Mouse (Mus musculus): Measurements from ENCODE around the gene Ttc23. TPM values are rescaled to one million over a fixed set of nuclear protein-coding genes. Genes with fewer than 3 reads are reported as not detected.

Gene Ttc23
- polyA plus RNA-seq, 1 experiment from 2014 or later: 32.3 TPM

- ATAC-seq (ENCODE audit: low FRiP score): no peak
- WGBS: 79% methylated on average over 5 of the region's 5 CpGs
- Histone ChIP-seq H3K4me1 (no peaks in the 10 kb centered on the region), H3K27me3 (no peaks in the 10 kb centered on the region), H3K4me2 (no peak overlapping the region), H3K27ac (no peak overlapping the region), H3K9ac (no peak overlapping the region), H3K4me3 (replicated peaks) (no peak overlapping the region), H3K36me3 (replicated peaks) (peaks cover 24% of the 10 kb centered on the region), H3K9me3 (no peaks in the 10 kb centered on the region)
Measured at GRCm38 (mm10) chr7:67730431-67731110, 83.4 kb downstream of the Ttc23 start.

DNA sequence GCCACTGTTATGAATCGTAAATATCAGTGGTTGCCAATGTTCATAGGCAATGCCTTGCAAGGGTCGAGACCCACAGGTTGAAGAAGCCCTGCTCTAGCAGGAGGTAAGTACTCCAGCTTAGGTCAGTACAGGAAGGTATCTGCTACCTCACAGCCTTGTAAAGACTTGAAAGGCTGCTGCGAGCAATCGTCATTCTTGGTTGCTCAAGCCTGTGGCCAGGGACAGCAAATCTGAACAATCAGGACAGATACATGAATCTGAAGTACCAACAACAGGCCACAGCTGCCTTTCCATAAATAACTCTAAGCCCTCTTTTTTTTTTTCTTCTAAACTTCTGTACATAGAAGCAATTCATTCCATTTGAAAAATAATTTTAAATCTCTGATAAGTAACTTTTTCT is 85.1 kb downstream of the Ttc23 start:
- ATAC-seq (ENCODE audit: low FRiP score): no peak
- H3K9ac ChIP-seq: no peak overlapping the region
- no peaks in the 10 kb centered on the region for H3K9me3 ChIP-seq
- H3K4me1 ChIP-seq: peaks cover 5% of the 10 kb centered on the region; the same call in 1 of the 2 replicates
- H3K27ac ChIP-seq: no peak overlapping the region
- peaks cover 13% of the 10 kb centered on the region for H3K36me3 ChIP-seq (replicated peaks)
- no peak overlapping the region for H3K4me3 ChIP-seq (replicated peaks)
- H3K4me2 ChIP-seq: no peak overlapping the region
- WGBS: 90% methylated on average over 4 of the region's 4 CpGs
- H3K27me3 ChIP-seq: no peaks in the 10 kb centered on the region

DNA sequence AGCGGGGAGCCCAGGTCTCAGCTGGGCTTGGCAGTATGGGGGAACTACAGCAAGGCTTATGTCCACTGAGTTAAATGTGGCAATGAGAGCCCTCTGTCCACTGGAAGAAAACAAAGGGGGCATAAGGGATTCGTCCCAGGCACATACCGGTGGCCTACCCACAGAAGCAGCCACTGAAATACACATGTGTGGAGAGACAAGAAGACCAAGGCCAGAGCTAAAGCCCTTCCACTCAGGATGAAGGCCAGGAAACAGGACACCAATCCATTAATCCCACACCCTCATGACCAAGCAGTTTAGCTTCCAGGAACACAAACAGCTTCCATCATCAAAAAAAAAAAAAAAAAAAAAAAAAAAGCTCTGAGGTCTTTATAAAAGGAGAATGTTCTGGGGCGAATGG is 93.2 kb downstream of the Ttc23 start:
- peaks cover 5% of the 10 kb centered on the region for H3K4me1 ChIP-seq
- H3K4me3 ChIP-seq (replicated peaks): no peak overlapping the region
- no peak overlapping the region for H3K9ac ChIP-seq
- H3K4me2 ChIP-seq: no peak overlapping the region
- 92% methylated on average over 4 of the region's 4 CpGs for whole genome bisulfite sequencing
- no peaks in the 10 kb centered on the region for H3K9me3 ChIP-seq
- H3K27ac ChIP-seq: no peak overlapping the region
- ATAC-seq (ENCODE audit: low FRiP score): no peak
- no peaks in the 10 kb centered on the region for H3K27me3 ChIP-seq
- H3K36me3 ChIP-seq (replicated peaks): no peaks in the 10 kb centered on the region

GRCm38 (mm10) chr7:67740796-67741195 is 93.6 kb downstream of the Ttc23 start:
- Histone ChIP-seq H3K9me3 (no peaks in the 10 kb centered on the region), H3K4me3 (replicated peaks) (no peak overlapping the region), H3K36me3 (replicated peaks) (no peaks in the 10 kb centered on the region), H3K27me3 (no peaks in the 10 kb centered on the region), H3K4me2 (no peak overlapping the region), H3K27ac (no peak overlapping the region), H3K9ac (no peak overlapping the region), H3K4me1 (peaks cover 5% of the 10 kb centered on the region)
- no peak for ATAC-seq (ENCODE audit: low FRiP score)
- 88% methylated on average over 5 of the region's 5 CpGs for WGBS

DNA sequence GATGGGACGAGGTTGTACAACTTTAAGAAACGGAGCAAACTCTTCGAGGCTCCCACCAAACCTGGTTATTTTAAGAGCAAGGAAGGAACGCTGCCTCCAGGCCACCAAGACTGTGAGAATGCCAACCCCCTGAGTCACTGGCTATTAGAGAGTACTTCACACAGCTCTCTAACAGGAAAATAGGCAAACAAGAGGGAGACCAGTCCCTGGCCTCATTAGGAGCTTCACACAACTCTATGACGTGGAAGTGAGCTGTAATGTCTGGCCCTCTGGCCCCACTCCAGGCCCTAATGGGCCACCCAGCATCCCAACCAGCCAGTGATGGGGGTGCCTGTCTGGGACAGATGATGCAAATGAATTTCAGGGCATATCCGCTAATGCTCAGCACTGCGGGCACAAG is 94.5 kb downstream of the Ttc23 start:
- peak; percentile 58; the same call in 1 of the 2 replicates for ATAC-seq (ENCODE audit: low FRiP score)
- Histone ChIP-seq H3K9me3 (no peaks in the 10 kb centered on the region), H3K4me3 (replicated peaks) (no peak overlapping the region), H3K4me2 (no peak overlapping the region), H3K36me3 (replicated peaks) (no peaks in the 10 kb centered on the region), H3K4me1 (no peaks in the 10 kb centered on the region; the same call in 1 of the 2 replicates), H3K27ac (no peak overlapping the region), H3K9ac (no peak overlapping the region), H3K27me3 (no peaks in the 10 kb centered on the region)
- WGBS: 73% methylated on average over 7 of the region's 7 CpGs

DNA sequence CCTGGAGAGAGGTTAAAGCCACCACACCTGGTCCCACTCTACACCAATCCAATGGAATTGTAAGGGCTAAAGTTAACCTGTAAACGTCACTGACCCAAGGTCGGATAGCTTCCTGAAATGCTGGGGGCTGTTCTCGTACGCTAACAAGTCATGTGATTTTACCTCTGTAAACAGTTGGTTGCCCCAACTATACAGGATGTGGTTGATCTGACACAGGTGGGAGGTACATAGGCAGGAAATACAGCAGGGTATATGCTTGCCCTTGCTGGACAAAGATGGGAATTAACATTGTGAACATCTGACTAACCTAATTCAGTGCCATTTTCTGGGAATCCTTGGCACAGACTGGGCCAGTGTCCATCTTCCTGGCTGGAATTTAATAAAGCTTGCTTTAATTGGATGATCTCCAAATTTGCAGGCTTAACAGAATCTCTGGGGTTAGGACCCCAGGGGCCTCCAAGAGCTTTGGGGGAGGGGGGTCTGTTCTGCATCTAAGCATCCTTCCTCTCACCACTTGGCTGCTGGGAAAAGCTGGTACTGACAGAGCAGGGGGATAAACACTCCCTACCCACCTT is 100.6 kb downstream of the Ttc23 start:
- no peaks in the 10 kb centered on the region for H3K9me3 ChIP-seq
- no peak overlapping the region for H3K4me3 ChIP-seq (replicated peaks)
- H3K4me2 ChIP-seq: no peak overlapping the region
- WGBS: 94% methylated on average over 4 of the region's 4 CpGs
- H3K4me1 ChIP-seq: peaks cover 6% of the 10 kb centered on the region; the same call in 1 of the 2 replicates
- H3K36me3 ChIP-seq (replicated peaks): no peaks in the 10 kb centered on the region
- H3K9ac ChIP-seq: no peak overlapping the region
- H3K27me3 ChIP-seq: no peaks in the 10 kb centered on the region
- no peak for ATAC-seq (ENCODE audit: low FRiP score)
- no peak overlapping the region for H3K27ac ChIP-seq

DNA sequence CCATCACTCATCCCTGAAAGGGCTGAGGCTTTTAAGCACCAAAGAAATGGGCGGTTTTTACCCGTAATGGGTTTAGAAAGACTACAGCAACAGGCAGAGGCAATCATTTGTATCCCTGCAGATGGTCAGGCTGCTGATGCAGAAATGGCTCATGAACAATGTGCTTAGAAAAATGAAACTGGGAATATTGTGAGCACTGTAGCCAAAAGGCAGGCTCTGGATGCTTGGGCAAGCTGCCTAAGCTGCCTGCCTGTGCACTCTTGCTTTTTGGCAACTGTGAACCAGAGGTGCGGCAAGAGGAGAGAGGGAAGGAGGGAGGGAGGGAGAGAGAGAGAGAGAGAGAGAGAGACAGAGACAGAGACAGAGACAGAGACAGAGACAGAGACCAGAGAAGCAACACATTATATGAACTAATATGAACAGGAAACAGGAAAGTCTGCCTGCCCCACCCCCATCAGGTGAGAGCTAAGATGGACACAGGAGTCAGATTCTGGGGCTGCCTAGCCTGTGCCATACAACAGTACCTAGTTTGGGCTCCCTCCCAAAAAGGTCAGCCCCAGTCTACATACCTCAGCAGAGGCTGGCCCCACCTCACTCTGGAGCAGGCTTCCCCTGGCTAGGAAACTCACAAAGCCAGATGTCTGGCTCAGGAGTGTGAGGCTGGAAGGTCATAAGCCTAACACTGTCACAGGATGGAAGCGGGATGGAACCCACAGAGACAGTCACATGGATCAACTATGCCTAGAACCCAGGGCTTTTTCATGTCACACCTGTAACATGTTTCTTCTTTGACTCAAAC is 102.4 kb downstream of the Ttc23 start:
- no peaks in the 10 kb centered on the region for H3K27me3 ChIP-seq
- 84% methylated on average over 4 of the region's 4 CpGs for WGBS
- no peaks in the 10 kb centered on the region for H3K36me3 ChIP-seq (replicated peaks)
- no peak overlapping the region for H3K9ac ChIP-seq
- no peak overlapping the region for H3K4me2 ChIP-seq
- no peak for ATAC-seq (ENCODE audit: low FRiP score)
- no peak overlapping the region for H3K27ac ChIP-seq
- peaks cover 6% of the 10 kb centered on the region; the same call in 1 of the 2 replicates for H3K4me1 ChIP-seq
- no peaks in the 10 kb centered on the region for H3K9me3 ChIP-seq
- no peak overlapping the region for H3K4me3 ChIP-seq (replicated peaks)

- H3K36me3 ChIP-seq (replicated peaks): no peaks in the 10 kb centered on the region
- H3K4me1 ChIP-seq: peaks cover 17% of the 10 kb centered on the region
- no peak overlapping the region for H3K27ac ChIP-seq
- no peak for ATAC-seq (ENCODE audit: low FRiP score)
- no peaks in the 10 kb centered on the region for H3K9me3 ChIP-seq
- H3K4me3 ChIP-seq (replicated peaks): no peak overlapping the region
- no peak overlapping the region for H3K4me2 ChIP-seq
- H3K27me3 ChIP-seq: peaks cover 25% of the 10 kb centered on the region
- H3K9ac ChIP-seq: no peak overlapping the region
- WGBS: 77% methylated on average over 11 of the region's 11 CpGs
Measured at GRCm38 (mm10) chr7:67754606-67755005, 107.4 kb downstream of the Ttc23 start.

- 80% methylated on average over 7 of the region's 7 CpGs for WGBS
- H3K27ac ChIP-seq: no peak overlapping the region
- H3K4me1 ChIP-seq: peaks cover 17% of the 10 kb centered on the region
- H3K4me3 ChIP-seq (replicated peaks): no peak overlapping the region
- ATAC-seq (ENCODE audit: low FRiP score): no peak
- H3K9me3 ChIP-seq: no peaks in the 10 kb centered on the region
- no peak overlapping the region for H3K4me2 ChIP-seq
- no peak overlapping the region for H3K9ac ChIP-seq
- no peaks in the 10 kb centered on the region for H3K36me3 ChIP-seq (replicated peaks)
- H3K27me3 ChIP-seq: peaks cover 25% of the 10 kb centered on the region
Measured at GRCm38 (mm10) chr7:67755366-67755765, 108.2 kb downstream of the Ttc23 start.

DNA sequence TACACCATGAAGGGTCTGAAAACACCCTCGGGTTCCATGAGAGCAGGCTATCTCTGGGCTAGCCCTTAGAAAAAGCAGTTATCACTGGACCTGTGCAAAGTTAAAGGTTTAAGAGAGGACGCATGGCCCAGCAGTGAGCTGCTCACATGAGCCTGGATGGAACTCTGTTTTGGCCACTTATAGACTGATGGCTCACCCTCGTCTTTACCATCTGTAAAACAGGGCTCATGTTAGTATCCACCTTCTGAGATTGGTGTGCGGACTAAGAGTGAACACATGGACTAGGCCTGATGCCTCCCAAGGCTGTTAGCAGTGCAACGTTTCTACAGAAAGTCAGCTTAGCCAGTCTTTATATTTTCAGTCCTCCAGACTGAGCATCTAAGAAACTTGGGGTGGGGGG is 109.4 kb downstream of the Ttc23 start:
- ATAC-seq (ENCODE audit: low FRiP score): no peak
- no peak overlapping the region for H3K4me2 ChIP-seq
- H3K9ac ChIP-seq: no peak overlapping the region
- no peaks in the 10 kb centered on the region for H3K36me3 ChIP-seq (replicated peaks)
- peaks cover 28% of the 10 kb centered on the region for H3K27me3 ChIP-seq
- H3K27ac ChIP-seq: no peak overlapping the region
- no peaks in the 10 kb centered on the region for H3K9me3 ChIP-seq
- H3K4me3 ChIP-seq (replicated peaks): no peak overlapping the region
- peaks cover 17% of the 10 kb centered on the region for H3K4me1 ChIP-seq
- WGBS: 66% methylated on average over 5 of the region's 5 CpGs

- no peak overlapping the region for H3K27ac ChIP-seq
- peak overlapping the region; percentile 60 for H3K9ac ChIP-seq
- peak overlapping the region; percentile 100 for H3K4me2 ChIP-seq
- H3K4me1 ChIP-seq: peaks cover 17% of the 10 kb centered on the region
- WGBS: 2% methylated on average over 19 of the region's 19 CpGs
- H3K4me3 ChIP-seq (replicated peaks): peak overlapping the region; percentile 57
- H3K9me3 ChIP-seq: no peaks in the 10 kb centered on the region
- H3K36me3 ChIP-seq (replicated peaks): no peaks in the 10 kb centered on the region
- H3K27me3 ChIP-seq: peaks cover 29% of the 10 kb centered on the region
- no peak; the same call in none of the 2 replicates for ATAC-seq (ENCODE audit: low FRiP score)
Measured at GRCm38 (mm10) chr7:67758506-67758857, 111.3 kb downstream of the Ttc23 start.

GRCm38 (mm10) chr7:67758858-67759628 is 111.8 kb downstream of the Ttc23 start:
- H3K27ac ChIP-seq: peak overlapping the region; percentile 66
- peak overlapping the region; percentile 60 for H3K9ac ChIP-seq
- peaks cover 29% of the 10 kb centered on the region for H3K27me3 ChIP-seq
- peak overlapping the region; percentile 100 for H3K4me2 ChIP-seq
- peaks cover 17% of the 10 kb centered on the region for H3K4me1 ChIP-seq
- peak; percentile 78 for ATAC-seq (ENCODE audit: low FRiP score)
- H3K9me3 ChIP-seq: no peaks in the 10 kb centered on the region
- under 1% methylated on average over 91 of the region's 92 CpGs for WGBS
- H3K36me3 ChIP-seq (replicated peaks): no peaks in the 10 kb centered on the region
- H3K4me3 ChIP-seq (replicated peaks): peak overlapping the region; percentile 57
